Mouse (Mus musculus): ENCODE measurements at regions not wholly inside any gene's neighbourhood (a gene's known extent, or its start where the extent isn't known, plus 50 kb on each side); places are given as distances from the start of the nearest gene placed in this dataset.

- in situ Hi-C loops (cut with MboI; ENCODE audit: low pct_unique_long_range_greater_than_20kb in 1 of 2, low sequenced_read_pairs in 2 of 2, unreplicated experiment in 1 of 2) = no loop called here
Observed at GRCm38 (mm10) chr3:41179037-41179880, 96.4 kb upstream of the Pgrmc2 start.

DNA sequence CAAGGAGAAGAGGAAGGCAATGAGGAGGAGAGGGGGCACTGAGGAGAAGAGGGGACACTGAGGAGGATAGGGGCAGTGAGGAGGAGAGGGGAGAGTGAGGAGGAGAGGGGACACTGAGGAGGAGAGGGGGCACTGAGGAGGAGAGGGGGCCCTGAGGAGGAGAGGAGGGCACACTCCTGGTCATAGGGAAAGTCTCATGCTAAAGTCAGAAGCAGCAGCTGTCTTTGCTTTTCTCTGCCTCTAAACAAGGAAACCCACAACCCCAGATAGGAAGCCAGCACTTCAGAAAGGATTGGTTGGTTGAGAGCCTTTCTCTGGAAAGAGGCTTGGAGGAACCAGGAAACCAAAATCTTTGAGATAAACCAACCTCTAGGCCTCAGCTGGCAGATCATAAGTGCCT is 94.3 kb upstream of the Pgrmc2 start:
- in situ Hi-C loops (cut with MboI; ENCODE audit: low pct_unique_long_range_greater_than_20kb in 1 of 2, low sequenced_read_pairs in 2 of 2, unreplicated experiment in 1 of 2) = no loop called here

DNA sequence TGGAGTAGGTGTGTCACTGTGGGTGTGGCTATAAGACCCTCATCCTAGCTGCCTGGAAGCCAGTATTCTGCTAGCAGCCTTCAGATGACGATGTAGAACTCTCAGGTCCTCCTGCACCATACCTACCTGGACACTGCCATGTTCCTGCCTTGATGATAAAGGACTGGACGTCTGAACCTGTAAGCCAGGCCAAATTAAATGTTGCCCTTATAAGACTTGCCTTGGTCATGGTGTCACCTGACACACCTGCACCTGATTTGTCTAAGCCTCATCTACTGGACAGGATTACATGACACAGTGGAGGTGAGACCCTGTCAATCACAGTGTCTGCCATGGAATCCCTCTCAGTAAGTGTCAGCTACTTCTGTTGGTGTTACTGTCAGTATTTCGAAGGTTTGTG is 92.5 kb upstream of the Pgrmc2 start:
- in situ Hi-C loops (cut with MboI; ENCODE audit: low pct_unique_long_range_greater_than_20kb in 1 of 2, low sequenced_read_pairs in 2 of 2, unreplicated experiment in 1 of 2) = no loop called here

DNA sequence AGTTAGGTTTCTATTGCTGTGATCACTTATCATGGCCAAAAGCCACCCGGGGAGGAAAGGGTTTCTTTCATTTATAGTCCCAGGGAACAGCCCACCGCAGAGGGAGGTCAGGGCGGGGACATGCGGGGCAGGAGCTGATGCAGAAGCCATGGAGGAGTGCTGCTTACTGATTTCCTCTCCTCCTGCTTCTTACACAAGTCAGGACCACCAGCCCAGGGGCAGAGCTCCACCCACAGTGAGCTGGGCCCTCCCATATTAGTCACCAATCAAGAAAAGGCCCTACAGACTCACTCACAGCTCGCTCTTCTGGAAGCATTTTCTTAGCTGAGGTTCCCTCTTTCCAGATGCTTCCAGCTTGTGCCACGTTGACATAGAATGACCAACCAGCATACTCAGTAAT is 90.7 kb upstream of the Pgrmc2 start:
- in situ Hi-C loops (cut with MboI; ENCODE audit: low pct_unique_long_range_greater_than_20kb in 1 of 2, low sequenced_read_pairs in 2 of 2, unreplicated experiment in 1 of 2) = no loop called here

- in situ Hi-C loops (cut with MboI; ENCODE audit: low pct_unique_long_range_greater_than_20kb in 1 of 2, low sequenced_read_pairs in 2 of 2, unreplicated experiment in 1 of 2) = no loop called here
Observed at GRCm38 (mm10) chr3:41172306-41173215, 89.7 kb upstream of the Pgrmc2 start.

GRCm38 (mm10) chr3:41171772-41172171 is 88.9 kb upstream of the Pgrmc2 start:
- in situ Hi-C loops (cut with MboI; ENCODE audit: low pct_unique_long_range_greater_than_20kb in 1 of 2, low sequenced_read_pairs in 2 of 2, unreplicated experiment in 1 of 2) = no loop called here

GRCm38 (mm10) chr3:41171310-41171709 is 88.5 kb upstream of the Pgrmc2 start:
- in situ Hi-C loops (cut with MboI; ENCODE audit: low pct_unique_long_range_greater_than_20kb in 1 of 2, low sequenced_read_pairs in 2 of 2, unreplicated experiment in 1 of 2) = no loop called here

- in situ Hi-C loops (cut with MboI; ENCODE audit: low pct_unique_long_range_greater_than_20kb in 1 of 2, low sequenced_read_pairs in 2 of 2, unreplicated experiment in 1 of 2) = no loop called here
Observed at GRCm38 (mm10) chr3:41170566-41170965, 87.7 kb upstream of the Pgrmc2 start.

GRCm38 (mm10) chr3:41169430-41169829 is 86.6 kb upstream of the Pgrmc2 start:
- in situ Hi-C loops (cut with MboI; ENCODE audit: low pct_unique_long_range_greater_than_20kb in 1 of 2, low sequenced_read_pairs in 2 of 2, unreplicated experiment in 1 of 2) = loop anchor here (5.0 to 10.0 kb wide), 2 partner anchors 107 to 125 kb away; no protein-coding TSS in a partner anchor

GRCm38 (mm10) chr3:41168181-41168967 is 85.5 kb upstream of the Pgrmc2 start:
- in situ Hi-C loops (cut with MboI; ENCODE audit: low pct_unique_long_range_greater_than_20kb in 1 of 2, low sequenced_read_pairs in 2 of 2, unreplicated experiment in 1 of 2) = loop anchor here (5.0 to 10.0 kb wide), 2 partner anchors 106 to 124 kb away; no protein-coding TSS in a partner anchor

GRCm38 (mm10) chr3:41167476-41167875 is 84.6 kb upstream of the Pgrmc2 start:
- in situ Hi-C loops (cut with MboI; ENCODE audit: low pct_unique_long_range_greater_than_20kb in 1 of 2, low sequenced_read_pairs in 2 of 2, unreplicated experiment in 1 of 2) = loop anchor here (5.0 to 10.0 kb wide), 2 partner anchors 105 to 123 kb away; no protein-coding TSS in a partner anchor

- in situ Hi-C loops (cut with MboI; ENCODE audit: low pct_unique_long_range_greater_than_20kb in 1 of 2, low sequenced_read_pairs in 2 of 2, unreplicated experiment in 1 of 2) = loop anchor here (5.0 to 10.0 kb wide), 2 partner anchors 102 to 120 kb away; no protein-coding TSS in a partner anchor
Observed at GRCm38 (mm10) chr3:41164736-41165135, 81.9 kb upstream of the Pgrmc2 start.

GRCm38 (mm10) chr3:41163767-41164166 is 80.9 kb upstream of the Pgrmc2 start:
- in situ Hi-C loops (cut with MboI; ENCODE audit: low pct_unique_long_range_greater_than_20kb in 1 of 2, low sequenced_read_pairs in 2 of 2, unreplicated experiment in 1 of 2) = loop anchor here (10.0 kb wide), 1 partner anchor 119 kb away; no protein-coding TSS in a partner anchor

GRCm38 (mm10) chr3:41162514-41162913 is 79.7 kb upstream of the Pgrmc2 start:
- in situ Hi-C loops (cut with MboI; ENCODE audit: low pct_unique_long_range_greater_than_20kb in 1 of 2, low sequenced_read_pairs in 2 of 2, unreplicated experiment in 1 of 2) = loop anchor here (10.0 kb wide), 1 partner anchor 118 kb away; no protein-coding TSS in a partner anchor

- in situ Hi-C loops (cut with MboI; ENCODE audit: low pct_unique_long_range_greater_than_20kb in 1 of 2, low sequenced_read_pairs in 2 of 2, unreplicated experiment in 1 of 2) = loop anchor here (10.0 kb wide), 1 partner anchor 116 kb away; no protein-coding TSS in a partner anchor
Observed at GRCm38 (mm10) chr3:41160648-41161047, 77.8 kb upstream of the Pgrmc2 start.

- in situ Hi-C loops (cut with MboI; ENCODE audit: low pct_unique_long_range_greater_than_20kb in 1 of 2, low sequenced_read_pairs in 2 of 2, unreplicated experiment in 1 of 2) = no loop called here
Observed at GRCm38 (mm10) chr3:41158314-41158973, 75.6 kb upstream of the Pgrmc2 start.

DNA sequence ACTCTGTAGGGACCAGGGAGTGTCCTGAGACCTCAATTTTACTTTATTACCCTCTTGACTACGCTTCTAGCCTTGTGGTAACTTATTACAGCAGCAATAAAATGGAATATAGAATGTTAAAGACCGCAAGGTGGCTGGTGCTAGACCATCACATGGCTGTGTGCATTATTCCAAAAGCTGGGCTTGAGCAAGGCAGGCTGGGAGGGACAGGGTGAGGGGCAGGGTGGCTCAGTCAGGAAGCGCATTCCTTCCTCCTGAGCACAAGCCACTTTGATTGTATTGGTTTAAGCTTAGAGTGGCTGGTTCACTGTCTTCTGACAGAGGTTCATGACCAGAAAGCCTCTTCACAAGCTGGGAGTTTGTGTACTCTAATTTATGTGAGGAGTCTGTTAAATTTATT is 74.6 kb upstream of the Pgrmc2 start:
- in situ Hi-C loops (cut with MboI; ENCODE audit: low pct_unique_long_range_greater_than_20kb in 1 of 2, low sequenced_read_pairs in 2 of 2, unreplicated experiment in 1 of 2) = no loop called here

GRCm38 (mm10) chr3:41156562-41156961 is 73.7 kb upstream of the Pgrmc2 start:
- in situ Hi-C loops (cut with MboI; ENCODE audit: low pct_unique_long_range_greater_than_20kb in 1 of 2, low sequenced_read_pairs in 2 of 2, unreplicated experiment in 1 of 2) = no loop called here
